Mouse (Mus musculus) myocyte (in vitro differentiated cells): Measurements from ENCODE around the gene Bcl6.

Experiments
- E2F4 ChIP-seq: IDR thresholded peaks from one replicate; pipeline ENCODE4 v1.6.1; 2011; ENCODE audit warnings: mild to moderate bottlenecking, control low read depth, moderate library complexity; ENCODE audit not compliant: insufficient read depth
- POLR2A ChIP-seq: IDR thresholded peaks from one replicate; pipeline ENCODE4 v1.6.1; 2011; ENCODE audit warnings: low read depth, mild to moderate bottlenecking, control low read depth, moderate library complexity; ENCODE audit not compliant: insufficient read length
- POLR2AphosphoS2 ChIP-seq: IDR thresholded peaks from one replicate; pipeline ENCODE4 v1.6.1; 2011; ENCODE audit warnings: low read depth, control low read depth; ENCODE audit not compliant: insufficient read length

- TF ChIP-seq POLR2A (no peak), E2F4 (no peak), POLR2AphosphoS2 (no peak)
Measured at GRCm38 (mm10) chr16:23986176-23986575, 2.5 kb downstream of the Bcl6 start.
